Mouse (Mus musculus): ENCODE results near the gene Epc2. TPM values are rescaled to one million over a fixed set of nuclear protein-coding genes. Genes with fewer than 3 reads are reported as not detected.

Gene Epc2
- polyA plus RNA-seq, 1 experiment = 14.0 TPM

- WGBS = 83% methylated on average over 8 of the region's 8 CpGs
- TF ChIP-seq POLR2A (IDR thresholded peaks at IDR 0.05; ENCODE audit: control insufficient read depth, extremely low read depth, insufficient read depth, low read length, poor library complexity) (no peak), CTCF (IDR thresholded peaks at IDR 0.05; ENCODE audit: borderline replicate concordance, control insufficient read depth, extremely low read depth, insufficient read depth, low read length, poor library complexity) (no peak)
- Histone ChIP-seq H3K36me3 (ENCODE audit: control insufficient read depth, insufficient read depth, low read length) (no peaks in the 10 kb centered on the region), H3K4me1 (replicated peaks; ENCODE audit: control insufficient read depth, insufficient read depth, low read length) (peaks cover 2% of the 10 kb centered on the region; the same call in 1 of the 2 replicates), H3K27ac (ENCODE audit: control insufficient read depth, insufficient read depth, low read length) (no peak overlapping the region), H3K27me3 (ENCODE audit: control insufficient read depth, insufficient read depth, low read length) (no peaks in the 10 kb centered on the region), H3K4me3 (ENCODE audit: control insufficient read depth, insufficient read depth, low read length) (no peak overlapping the region)
- no peak for DNase-seq
Measured at GRCm38 (mm10) chr2:49447586-49448475, 3.5 kb upstream of the Epc2 start.

- no peaks in the 10 kb centered on the region for H3K27me3 ChIP-seq (ENCODE audit: control insufficient read depth, insufficient read depth, low read length)
- no peak overlapping the region for H3K27ac ChIP-seq (ENCODE audit: control insufficient read depth, insufficient read depth, low read length)
- no peak for DNase-seq
- 15% methylated on average over 4 of the region's 4 CpGs for WGBS
- no peaks in the 10 kb centered on the region for H3K36me3 ChIP-seq (ENCODE audit: control insufficient read depth, insufficient read depth, low read length)
- peak overlapping the region; percentile 80 for H3K4me3 ChIP-seq (ENCODE audit: control insufficient read depth, insufficient read depth, low read length)
- H3K4me1 ChIP-seq (replicated peaks; ENCODE audit: control insufficient read depth, insufficient read depth, low read length) = peaks cover 2% of the 10 kb centered on the region; the same call in 1 of the 2 replicates
- TF ChIP-seq POLR2A (IDR thresholded peaks at IDR 0.05; ENCODE audit: control insufficient read depth, extremely low read depth, insufficient read depth, low read length, poor library complexity) = no peak
- no peak for TF ChIP-seq CTCF (IDR thresholded peaks at IDR 0.05; ENCODE audit: borderline replicate concordance, control insufficient read depth, extremely low read depth, insufficient read depth, low read length, poor library complexity)
Measured at GRCm38 (mm10) chr2:49450467-49450866, 819 bp upstream of the Epc2 start.

GRCm38 (mm10) chr2:49451637-49452211, 438 bp downstream of the Epc2 start:
- H3K36me3 ChIP-seq (ENCODE audit: control insufficient read depth, insufficient read depth, low read length) = no peaks in the 10 kb centered on the region
- TF ChIP-seq CTCF (IDR thresholded peaks at IDR 0.05; ENCODE audit: borderline replicate concordance, control insufficient read depth, extremely low read depth, insufficient read depth, low read length, poor library complexity) (no peak), POLR2A (IDR thresholded peaks at IDR 0.05; ENCODE audit: control insufficient read depth, extremely low read depth, insufficient read depth, low read length, poor library complexity) (no peak; the same call in 1 of the 2 replicates)
- under 1% methylated on average over 52 of the region's 64 CpGs for WGBS
- H3K4me3 ChIP-seq (ENCODE audit: control insufficient read depth, insufficient read depth, low read length) = peak overlapping the region; percentile 80
- no peaks in the 10 kb centered on the region for H3K27me3 ChIP-seq (ENCODE audit: control insufficient read depth, insufficient read depth, low read length)
- H3K27ac ChIP-seq (ENCODE audit: control insufficient read depth, insufficient read depth, low read length) = peak overlapping the region; percentile 77
- peak; percentile 90 for DNase-seq
- H3K4me1 ChIP-seq (replicated peaks; ENCODE audit: control insufficient read depth, insufficient read depth, low read length) = peaks cover 4% of the 10 kb centered on the region; the same call in 1 of the 2 replicates

- Histone ChIP-seq H3K4me3 (ENCODE audit: control insufficient read depth, insufficient read depth, low read length) (peak overlapping the region; percentile 80), H3K27me3 (ENCODE audit: control insufficient read depth, insufficient read depth, low read length) (no peaks in the 10 kb centered on the region), H3K36me3 (ENCODE audit: control insufficient read depth, insufficient read depth, low read length) (no peaks in the 10 kb centered on the region), H3K27ac (ENCODE audit: control insufficient read depth, insufficient read depth, low read length) (peak overlapping the region; percentile 74), H3K4me1 (replicated peaks; ENCODE audit: control insufficient read depth, insufficient read depth, low read length) (peaks cover 4% of the 10 kb centered on the region; the same call in 1 of the 2 replicates)
- DNase-seq = peak; percentile 61
- TF ChIP-seq POLR2A (IDR thresholded peaks at IDR 0.05; ENCODE audit: control insufficient read depth, extremely low read depth, insufficient read depth, low read length, poor library complexity) = no peak
- TF ChIP-seq CTCF (IDR thresholded peaks at IDR 0.05; ENCODE audit: borderline replicate concordance, control insufficient read depth, extremely low read depth, insufficient read depth, low read length, poor library complexity) = no peak
- WGBS = under 1% methylated on average over 37 of the region's 37 CpGs
Measured at GRCm38 (mm10) chr2:49452451-49453081, 1.3 kb downstream of the Epc2 start.

- no peaks in the 10 kb centered on the region for H3K36me3 ChIP-seq (ENCODE audit: control insufficient read depth, insufficient read depth, low read length)
- H3K4me3 ChIP-seq (ENCODE audit: control insufficient read depth, insufficient read depth, low read length) = no peak overlapping the region
- 89% methylated on average over 2 of the region's 2 CpGs for WGBS
- no peak for TF ChIP-seq POLR2A (IDR thresholded peaks at IDR 0.05; ENCODE audit: control insufficient read depth, extremely low read depth, insufficient read depth, low read length, poor library complexity)
- TF ChIP-seq CTCF (IDR thresholded peaks at IDR 0.05; ENCODE audit: borderline replicate concordance, control insufficient read depth, extremely low read depth, insufficient read depth, low read length, poor library complexity) = no peak
- 0 out of 2 replicates have a peak, but pooled peaks cover 2% of the 10 kb centered on the region for H3K4me1 ChIP-seq (replicated peaks; ENCODE audit: control insufficient read depth, insufficient read depth, low read length)
- H3K27me3 ChIP-seq (ENCODE audit: control insufficient read depth, insufficient read depth, low read length) = no peaks in the 10 kb centered on the region
- no peak overlapping the region for H3K27ac ChIP-seq (ENCODE audit: control insufficient read depth, insufficient read depth, low read length)
- no peak for DNase-seq
Measured at GRCm38 (mm10) chr2:49457797-49458196, 6.5 kb downstream of the Epc2 start.

GRCm38 (mm10) chr2:49465672-49466222, 14.5 kb downstream of the Epc2 start:
- no peak for TF ChIP-seq CTCF (IDR thresholded peaks at IDR 0.05; ENCODE audit: borderline replicate concordance, control insufficient read depth, extremely low read depth, insufficient read depth, low read length, poor library complexity)
- no peak for TF ChIP-seq POLR2A (IDR thresholded peaks at IDR 0.05; ENCODE audit: control insufficient read depth, extremely low read depth, insufficient read depth, low read length, poor library complexity)
- no peaks in the 10 kb centered on the region for H3K4me1 ChIP-seq (replicated peaks; ENCODE audit: control insufficient read depth, insufficient read depth, low read length)

More at GRCm38 (mm10) chr2:49465672-49466222, 14.5 kb downstream of the Epc2 start:
- H3K27me3 ChIP-seq (ENCODE audit: control insufficient read depth, insufficient read depth, low read length) = no peaks in the 10 kb centered on the region
- H3K36me3 ChIP-seq (ENCODE audit: control insufficient read depth, insufficient read depth, low read length) = no peaks in the 10 kb centered on the region
- no peak overlapping the region for H3K27ac ChIP-seq (ENCODE audit: control insufficient read depth, insufficient read depth, low read length)
- WGBS = 70% methylated on average over 3 of the region's 3 CpGs
- no peak overlapping the region for H3K4me3 ChIP-seq (ENCODE audit: control insufficient read depth, insufficient read depth, low read length)
- no peak for DNase-seq

Data from thymus, adult 2 months (tissue).